Mouse (Mus musculus): ENCODE data around the gene Sspn. TPM values are rescaled to one million over a fixed set of nuclear protein-coding genes. Genes with fewer than 3 reads are reported as not detected.

The Sspn gene
- total RNA-seq, 1 experiment = 0.27 TPM

DNA sequence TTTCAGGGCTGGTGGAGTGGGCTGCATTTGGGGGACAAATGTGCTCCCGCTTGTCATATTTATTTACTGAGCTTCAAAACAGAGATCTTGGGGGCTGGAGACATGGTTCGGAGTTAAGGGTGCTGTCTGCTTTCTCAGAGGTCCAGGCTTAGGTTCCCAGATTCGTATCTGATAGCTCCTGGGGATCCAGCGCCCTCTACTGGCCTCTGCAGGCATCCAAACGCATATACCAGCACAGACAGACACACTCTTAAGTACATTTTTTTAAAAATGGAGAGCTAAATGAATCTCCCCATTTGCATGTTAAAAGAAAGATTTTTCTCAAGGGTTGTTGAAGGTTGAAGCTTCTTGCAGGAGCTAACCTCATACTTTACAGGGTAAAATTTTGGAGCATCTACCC is 38.1 kb downstream of the Sspn start:
- TF ChIP-seq HCFC1 (IDR thresholded peaks at IDR 0.05; ENCODE audit: borderline replicate concordance, insufficient read depth, low read length) (no peak), ZNF384 (IDR thresholded peaks at IDR 0.05; ENCODE audit: low read depth, low read length) (no peak), ZC3H11A (IDR thresholded peaks at IDR 0.05; ENCODE audit: borderline replicate concordance, low read depth, low read length) (peak; percentile 55; the same call in 1 of the 2 replicates)
- H3K27ac ChIP-seq (ENCODE audit: insufficient read depth, low read depth, low read length, poor library complexity, severe bottlenecking) = no peak overlapping the region
- no peaks in the 10 kb centered on the region for H3K36me3 ChIP-seq (ENCODE audit: control insufficient read depth, insufficient read depth, low read length, poor library complexity, severe bottlenecking)
- in situ Hi-C loops (cut with MboI; ENCODE audit: low sequenced_read_pairs in 2 of 2, unreplicated experiment in 2 of 2) = no loop called here
- H3K4me1 ChIP-seq (ENCODE audit: control insufficient read depth in 2 of 2, insufficient read depth in 2 of 2, low read length in 2 of 2, poor library complexity in 1 of 2) = no peaks in the 10 kb centered on the region
- H3K4me3 ChIP-seq (ENCODE audit: insufficient read depth in 1 of 2, low read depth in 1 of 2, low read length in 2 of 2, poor library complexity in 1 of 2, severe bottlenecking in 1 of 2) = no peak overlapping the region
- H3K9ac ChIP-seq (ENCODE audit: insufficient read depth, low read depth, low read length, poor library complexity, severe bottlenecking) = no peak overlapping the region
- H3K9me3 ChIP-seq (ENCODE audit: control insufficient read depth, insufficient read depth, low read depth, low read length) = no peaks in the 10 kb centered on the region
- peak; percentile 56 for DNase-seq (ENCODE audit: low read depth, low spot score)

DNA sequence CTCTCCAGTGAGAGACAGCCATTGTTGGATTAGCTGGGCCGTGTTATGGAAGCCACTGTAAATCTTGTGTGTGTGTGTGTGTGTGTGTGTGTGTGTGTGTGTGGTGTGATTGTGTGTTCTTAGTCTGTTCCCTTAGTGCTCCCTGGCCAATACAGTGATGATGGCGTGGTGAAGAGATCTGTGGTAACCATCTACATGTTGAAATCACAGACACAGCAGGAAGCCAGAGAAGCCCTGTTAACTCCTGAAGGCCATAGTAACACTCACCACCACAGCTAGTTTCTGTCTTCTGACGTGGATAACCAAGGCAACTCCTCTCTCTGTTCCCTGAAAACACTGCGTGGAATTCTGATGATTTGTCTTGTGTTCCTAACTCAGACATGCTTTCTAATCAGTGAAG is 40.7 kb downstream of the Sspn start:
- Histone ChIP-seq H3K9ac (ENCODE audit: insufficient read depth, low read depth, low read length, poor library complexity, severe bottlenecking) (no peak overlapping the region), H3K27ac (ENCODE audit: insufficient read depth, low read depth, low read length, poor library complexity, severe bottlenecking) (no peak overlapping the region), H3K9me3 (ENCODE audit: control insufficient read depth, insufficient read depth, low read depth, low read length) (no peaks in the 10 kb centered on the region), H3K4me3 (ENCODE audit: insufficient read depth in 1 of 2, low read depth in 1 of 2, low read length in 2 of 2, poor library complexity in 1 of 2, severe bottlenecking in 1 of 2) (no peak overlapping the region), H3K36me3 (ENCODE audit: control insufficient read depth, insufficient read depth, low read length, poor library complexity, severe bottlenecking) (no peaks in the 10 kb centered on the region), H3K4me1 (ENCODE audit: control insufficient read depth in 2 of 2, insufficient read depth in 2 of 2, low read length in 2 of 2, poor library complexity in 1 of 2) (no peaks in the 10 kb centered on the region)
- in situ Hi-C loops (cut with MboI; ENCODE audit: low sequenced_read_pairs in 2 of 2, unreplicated experiment in 2 of 2) = no loop called here
- DNase-seq (ENCODE audit: low read depth, low spot score) = no peak
- no peak for TF ChIP-seq CHD2 (IDR thresholded peaks at IDR 0.05; ENCODE audit: low read depth, low read length)
- no peak for TF ChIP-seq HCFC1 (IDR thresholded peaks at IDR 0.05; ENCODE audit: borderline replicate concordance, insufficient read depth, low read length)
- no peak for TF ChIP-seq ZNF384 (IDR thresholded peaks at IDR 0.05; ENCODE audit: low read depth, low read length)
- TF ChIP-seq ZC3H11A (IDR thresholded peaks at IDR 0.05; ENCODE audit: borderline replicate concordance, low read depth, low read length) = no peak
- TF ChIP-seq MAFK (IDR thresholded peaks at IDR 0.05; ENCODE audit: insufficient read depth, low read depth, low read length) = no peak

DNA sequence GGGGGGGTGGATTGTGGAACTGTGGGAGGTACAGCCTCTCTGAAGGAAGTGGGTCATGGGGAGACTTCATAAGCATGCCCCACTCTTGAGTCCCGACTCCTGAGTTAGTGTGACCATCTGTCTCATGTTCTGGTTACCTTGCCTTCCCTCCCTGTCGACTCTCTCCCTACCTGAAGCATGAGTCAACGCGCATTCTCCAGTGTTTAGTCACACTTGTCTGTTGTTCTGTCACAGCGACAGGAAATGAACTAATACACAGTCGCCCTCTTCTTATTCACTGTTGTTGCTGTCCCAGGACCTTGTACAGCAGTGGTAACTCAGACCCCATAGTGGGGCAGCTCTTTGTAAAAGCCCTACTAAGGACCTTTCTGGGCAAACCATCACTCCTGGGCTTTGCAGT is 41.4 kb downstream of the Sspn start:
- TF ChIP-seq ZC3H11A (IDR thresholded peaks at IDR 0.05; ENCODE audit: borderline replicate concordance, low read depth, low read length) (no peak), HCFC1 (IDR thresholded peaks at IDR 0.05; ENCODE audit: borderline replicate concordance, insufficient read depth, low read length) (no peak), CHD2 (IDR thresholded peaks at IDR 0.05; ENCODE audit: low read depth, low read length) (no peak), MAFK (IDR thresholded peaks at IDR 0.05; ENCODE audit: insufficient read depth, low read depth, low read length) (no peak)
- Histone ChIP-seq H3K27ac (ENCODE audit: insufficient read depth, low read depth, low read length, poor library complexity, severe bottlenecking) (no peak overlapping the region), H3K36me3 (ENCODE audit: control insufficient read depth, insufficient read depth, low read length, poor library complexity, severe bottlenecking) (no peaks in the 10 kb centered on the region), H3K4me3 (ENCODE audit: insufficient read depth in 1 of 2, low read depth in 1 of 2, low read length in 2 of 2, poor library complexity in 1 of 2, severe bottlenecking in 1 of 2) (no peak overlapping the region), H3K9me3 (ENCODE audit: control insufficient read depth, insufficient read depth, low read depth, low read length) (no peaks in the 10 kb centered on the region), H3K9ac (ENCODE audit: insufficient read depth, low read depth, low read length, poor library complexity, severe bottlenecking) (no peak overlapping the region), H3K4me1 (ENCODE audit: control insufficient read depth in 2 of 2, insufficient read depth in 2 of 2, low read length in 2 of 2, poor library complexity in 1 of 2) (no peaks in the 10 kb centered on the region)
- DNase-seq (ENCODE audit: low read depth, low spot score) = no peak
- in situ Hi-C loops (cut with MboI; ENCODE audit: low sequenced_read_pairs in 2 of 2, unreplicated experiment in 2 of 2) = no loop called here

DNA sequence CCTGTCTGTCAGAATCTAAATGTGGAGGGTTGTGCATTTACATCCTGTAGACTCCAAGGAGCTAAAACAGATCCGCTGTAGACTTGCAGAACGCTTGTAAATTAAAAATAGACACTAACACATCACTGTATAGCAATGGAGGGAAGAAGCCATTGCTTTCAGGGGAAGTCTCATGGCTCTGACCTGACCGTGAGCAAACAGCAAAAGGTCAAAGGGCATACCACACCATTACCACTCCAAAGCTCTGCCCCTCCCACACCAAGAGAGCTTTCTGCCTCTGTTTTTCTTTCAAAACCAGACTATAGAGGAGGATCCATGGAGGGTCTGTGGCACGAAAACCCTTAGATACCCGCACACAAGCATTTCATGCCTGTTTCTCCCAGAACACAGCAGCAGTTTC is 41.9 kb downstream of the Sspn start:
- Histone ChIP-seq H3K9ac (ENCODE audit: insufficient read depth, low read depth, low read length, poor library complexity, severe bottlenecking) (no peak overlapping the region), H3K4me3 (ENCODE audit: insufficient read depth in 1 of 2, low read depth in 1 of 2, low read length in 2 of 2, poor library complexity in 1 of 2, severe bottlenecking in 1 of 2) (no peak overlapping the region), H3K27ac (ENCODE audit: insufficient read depth, low read depth, low read length, poor library complexity, severe bottlenecking) (no peak overlapping the region), H3K4me1 (ENCODE audit: control insufficient read depth in 2 of 2, insufficient read depth in 2 of 2, low read length in 2 of 2, poor library complexity in 1 of 2) (no peaks in the 10 kb centered on the region), H3K9me3 (ENCODE audit: control insufficient read depth, insufficient read depth, low read depth, low read length) (no peaks in the 10 kb centered on the region), H3K36me3 (ENCODE audit: control insufficient read depth, insufficient read depth, low read length, poor library complexity, severe bottlenecking) (no peaks in the 10 kb centered on the region)
- in situ Hi-C loops (cut with MboI; ENCODE audit: low sequenced_read_pairs in 2 of 2, unreplicated experiment in 2 of 2) = no loop called here
- TF ChIP-seq CHD2 (IDR thresholded peaks at IDR 0.05; ENCODE audit: low read depth, low read length) = no peak
- TF ChIP-seq HCFC1 (IDR thresholded peaks at IDR 0.05; ENCODE audit: borderline replicate concordance, insufficient read depth, low read length) = no peak
- no peak for TF ChIP-seq MAFK (IDR thresholded peaks at IDR 0.05; ENCODE audit: insufficient read depth, low read depth, low read length)
- TF ChIP-seq ZC3H11A (IDR thresholded peaks at IDR 0.05; ENCODE audit: borderline replicate concordance, low read depth, low read length) = no peak
- no peak for TF ChIP-seq ZNF384 (IDR thresholded peaks at IDR 0.05; ENCODE audit: low read depth, low read length)
- DNase-seq (ENCODE audit: low read depth, low spot score) = no peak

DNA sequence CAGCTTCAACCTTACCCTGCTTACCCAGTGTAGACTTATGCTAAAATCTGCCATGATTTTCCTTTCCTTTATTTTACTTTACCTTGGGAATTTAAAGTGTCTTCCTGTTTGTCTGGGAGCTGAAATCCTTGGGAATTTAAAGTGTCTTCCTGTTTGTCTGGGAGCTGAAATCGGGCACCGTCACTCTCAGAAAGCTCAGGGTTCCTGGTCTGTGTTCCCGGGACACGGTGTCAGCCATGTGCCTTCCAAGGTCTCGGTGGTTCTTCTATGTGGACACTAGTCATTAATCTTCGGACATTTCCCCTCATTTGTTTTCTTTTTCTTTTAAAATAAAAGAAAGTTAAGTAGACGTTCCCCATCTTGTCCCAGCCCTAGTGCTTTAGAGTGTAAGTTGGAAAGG is 43.3 kb downstream of the Sspn start:
- in situ Hi-C loops (cut with MboI; ENCODE audit: low sequenced_read_pairs in 2 of 2, unreplicated experiment in 2 of 2) = no loop called here
- Histone ChIP-seq H3K4me3 (ENCODE audit: insufficient read depth in 1 of 2, low read depth in 1 of 2, low read length in 2 of 2, poor library complexity in 1 of 2, severe bottlenecking in 1 of 2) (no peak overlapping the region), H3K4me1 (ENCODE audit: control insufficient read depth in 2 of 2, insufficient read depth in 2 of 2, low read length in 2 of 2, poor library complexity in 1 of 2) (no peaks in the 10 kb centered on the region), H3K9ac (ENCODE audit: insufficient read depth, low read depth, low read length, poor library complexity, severe bottlenecking) (no peak overlapping the region), H3K36me3 (ENCODE audit: control insufficient read depth, insufficient read depth, low read length, poor library complexity, severe bottlenecking) (no peaks in the 10 kb centered on the region), H3K9me3 (ENCODE audit: control insufficient read depth, insufficient read depth, low read depth, low read length) (no peaks in the 10 kb centered on the region), H3K27ac (ENCODE audit: insufficient read depth, low read depth, low read length, poor library complexity, severe bottlenecking) (no peak overlapping the region)
- no peak for DNase-seq (ENCODE audit: low read depth, low spot score)
- TF ChIP-seq MAFK (IDR thresholded peaks at IDR 0.05; ENCODE audit: insufficient read depth, low read depth, low read length) (no peak), HCFC1 (IDR thresholded peaks at IDR 0.05; ENCODE audit: borderline replicate concordance, insufficient read depth, low read length) (no peak), CHD2 (IDR thresholded peaks at IDR 0.05; ENCODE audit: low read depth, low read length) (no peak), ZC3H11A (IDR thresholded peaks at IDR 0.05; ENCODE audit: borderline replicate concordance, low read depth, low read length) (no peak), ZNF384 (IDR thresholded peaks at IDR 0.05; ENCODE audit: low read depth, low read length) (no peak)
